Mouse (Mus musculus) cerebellum, adult 8-10 months (tissue): ENCODE measurements around the gene Smad5.

Source experiments
- DNase-seq: peaks from one replicate; pipeline ENCODE4 v3.0.0; 2022

The Smad5 gene

DNA sequence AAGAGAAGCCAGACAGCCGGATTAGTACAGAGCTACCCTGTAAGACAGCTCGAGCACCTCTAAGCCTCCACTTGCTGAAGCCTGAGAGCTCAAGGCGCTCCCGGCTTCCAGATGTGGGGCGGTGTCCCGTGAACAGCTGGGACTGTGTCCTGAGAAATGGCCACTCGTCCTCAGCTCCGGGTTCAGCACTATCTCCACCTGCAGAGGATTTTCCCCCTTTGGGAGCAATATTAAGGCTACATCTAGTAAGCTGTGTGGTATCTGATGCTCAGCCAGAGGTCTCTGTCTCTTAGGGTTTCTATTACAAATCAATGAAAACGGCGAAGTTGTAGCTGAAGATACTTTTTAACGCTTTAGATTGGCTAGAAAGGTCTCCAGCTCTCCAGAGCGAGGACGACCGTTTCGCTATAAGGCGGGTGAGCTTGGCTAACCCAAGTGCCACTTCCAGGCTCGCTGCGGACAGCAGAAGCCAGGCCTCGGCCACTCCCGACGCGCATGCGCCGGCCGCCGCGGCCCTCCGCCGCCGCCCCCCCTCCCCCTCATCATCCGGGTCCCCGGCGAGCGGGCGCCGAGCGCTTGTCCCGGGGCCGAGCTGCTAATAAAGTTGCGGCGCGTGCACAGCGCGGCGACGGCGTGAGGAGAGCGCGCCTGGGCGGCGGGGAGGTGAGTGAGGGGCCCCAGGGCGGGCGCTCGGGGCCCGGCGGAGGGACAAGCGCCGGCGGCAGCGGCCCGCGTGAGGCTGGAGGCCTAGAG is at the start of gene Smad5:
Smad5 (plus strand) TSS at position 542 of the 753 bp plus-strand sequence.
- peak; percentile 87 for DNase-seq

DNA sequence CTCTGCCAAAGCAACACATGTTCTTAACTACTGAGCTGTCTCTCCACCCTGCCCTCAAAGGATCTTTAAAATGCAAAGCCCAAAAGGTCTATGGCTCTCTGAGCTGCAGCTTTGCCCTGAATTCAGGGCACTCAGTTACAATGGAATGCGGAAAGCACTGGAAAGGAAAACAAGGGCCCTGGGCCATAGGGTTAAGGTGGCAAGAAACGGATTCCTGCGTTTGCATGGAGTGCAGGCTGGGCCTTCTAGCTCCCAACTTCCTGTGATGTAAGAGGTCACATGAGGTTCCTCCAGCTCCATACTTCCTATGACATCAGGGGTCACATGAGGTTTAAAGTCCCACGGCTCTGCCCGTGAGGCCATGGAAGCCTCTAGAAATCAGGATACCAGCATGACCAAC is 48.6 kb upstream of the Smad5 start:
- DNase-seq, result no peak

DNA sequence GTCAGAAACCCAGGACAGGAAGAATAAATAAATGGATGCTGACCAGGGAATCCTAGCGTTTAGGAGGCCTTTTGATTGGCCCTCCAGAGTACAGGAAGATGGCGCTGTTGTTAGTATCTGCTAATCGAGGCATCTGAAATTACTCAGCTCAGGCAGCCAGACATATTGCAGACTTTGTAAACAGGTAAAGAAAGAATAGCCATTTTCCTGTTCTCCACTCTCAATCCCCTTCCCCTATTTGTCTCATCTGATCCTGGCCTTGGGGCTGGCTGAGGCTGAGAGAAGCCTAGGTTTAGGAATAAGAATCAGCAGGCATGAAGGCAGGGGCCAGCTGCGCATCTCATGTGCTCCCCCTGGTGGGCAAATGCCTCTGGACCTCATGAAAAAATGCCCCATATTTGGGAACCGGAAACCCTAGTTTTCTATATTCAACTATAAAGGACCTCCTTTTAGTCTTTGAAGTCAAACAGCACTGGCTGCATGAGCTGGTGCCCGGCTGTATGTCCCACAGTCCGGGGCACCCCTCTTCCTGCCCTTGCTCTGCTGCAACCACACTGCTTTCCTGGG is 44.8 kb upstream of the Smad5 start:
- peak; percentile 63 for DNase-seq

DNA sequence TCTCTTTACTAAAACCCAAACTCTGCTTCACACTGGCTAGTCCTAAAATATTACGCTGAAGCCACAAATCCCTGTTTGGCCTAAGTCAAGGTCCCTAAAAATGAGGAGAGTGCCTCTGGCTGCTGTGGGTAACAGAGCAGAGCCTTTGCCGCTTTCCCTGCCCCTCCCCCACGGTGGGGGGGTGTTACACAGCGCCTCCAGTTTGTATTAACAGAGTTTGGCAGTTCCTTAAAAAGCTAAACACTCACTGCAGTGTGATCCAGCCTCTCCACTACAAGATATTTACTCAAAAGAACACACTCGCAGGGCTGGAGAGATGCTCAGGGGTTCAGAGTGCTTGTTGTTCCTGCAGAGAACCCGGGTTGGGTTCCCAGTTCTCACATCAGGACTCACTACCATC is 43.9 kb upstream of the Smad5 start:
- DNase-seq, result no peak

DNA sequence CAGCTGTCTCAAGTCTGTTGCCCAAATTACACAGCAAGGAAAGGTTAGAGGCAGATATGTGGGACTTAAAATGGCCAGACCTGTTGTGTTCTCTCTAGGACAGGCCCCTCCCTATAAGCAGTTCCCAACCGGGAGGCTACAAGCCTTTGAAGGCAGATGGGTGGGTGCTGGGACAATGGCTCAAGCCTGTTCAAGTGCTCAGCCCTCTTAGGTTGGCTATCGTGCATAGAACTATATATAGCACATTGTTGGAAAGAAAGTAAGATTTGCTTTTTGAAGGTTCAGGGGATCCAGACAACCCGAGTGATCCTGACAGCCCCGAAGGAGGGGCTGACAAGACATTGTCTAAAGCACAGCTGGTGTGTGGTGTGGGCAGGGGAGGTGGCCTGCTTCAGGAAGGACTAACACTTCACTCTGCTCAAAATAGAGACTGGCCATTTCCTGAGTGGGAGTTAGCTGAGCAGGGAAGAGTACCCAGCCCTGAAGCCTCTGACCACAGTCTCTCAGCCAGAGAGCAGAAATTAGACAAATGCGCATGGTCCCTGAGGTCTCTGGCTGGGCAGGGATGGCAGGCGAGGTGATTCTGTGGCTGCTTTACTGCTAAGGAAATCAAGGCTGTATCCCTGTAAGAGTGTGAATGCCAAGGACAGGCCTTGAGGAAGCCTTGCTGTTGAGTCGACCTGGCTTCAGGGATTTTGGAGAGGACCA is 40.7 kb upstream of the Smad5 start:
- DNase-seq, result no peak

DNA sequence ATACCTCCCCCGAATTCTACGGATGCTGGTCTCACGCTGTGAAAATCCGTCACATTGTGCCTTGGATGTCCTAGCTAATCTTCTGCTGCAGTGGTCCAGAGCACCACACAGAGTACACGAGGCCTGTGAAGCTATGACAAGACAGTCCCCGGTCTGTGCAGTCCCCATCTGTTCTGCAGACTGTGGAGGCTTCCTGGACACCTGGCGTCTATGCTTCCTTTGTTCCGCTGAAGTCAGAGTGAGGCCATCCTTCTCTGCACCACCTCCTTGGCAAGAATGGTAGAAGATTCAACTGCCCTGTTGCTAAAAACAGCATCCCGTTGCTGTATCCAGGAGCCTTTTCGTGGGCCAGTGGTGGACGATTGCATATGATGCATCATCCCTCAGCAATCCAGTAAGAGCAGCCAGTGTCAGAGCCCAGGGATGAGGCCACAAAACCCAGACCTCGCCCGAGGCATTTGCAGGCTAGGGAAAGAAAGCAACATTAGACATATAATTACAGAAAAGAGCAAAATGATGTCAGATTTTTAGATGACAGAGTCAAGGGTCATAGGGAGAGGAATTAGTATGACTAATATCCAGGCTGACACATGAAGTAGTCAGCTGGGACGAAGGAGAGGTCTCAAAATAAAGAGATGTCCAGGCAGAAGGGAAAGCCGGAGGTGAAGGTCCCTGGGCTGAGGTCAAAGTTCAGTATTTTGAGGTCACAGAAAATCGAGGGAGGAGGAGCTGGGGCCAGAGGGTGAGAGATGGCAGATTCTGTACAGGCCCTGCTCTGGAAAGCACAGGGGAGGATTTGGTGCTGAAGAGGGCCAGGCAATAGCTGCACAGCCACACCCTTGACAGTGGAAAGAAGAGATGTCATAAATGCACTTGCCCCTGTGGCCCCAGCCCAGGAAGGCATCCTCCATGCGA is 38.3 kb upstream of the Smad5 start:
- DNase-seq, result peak; percentile 14

DNA sequence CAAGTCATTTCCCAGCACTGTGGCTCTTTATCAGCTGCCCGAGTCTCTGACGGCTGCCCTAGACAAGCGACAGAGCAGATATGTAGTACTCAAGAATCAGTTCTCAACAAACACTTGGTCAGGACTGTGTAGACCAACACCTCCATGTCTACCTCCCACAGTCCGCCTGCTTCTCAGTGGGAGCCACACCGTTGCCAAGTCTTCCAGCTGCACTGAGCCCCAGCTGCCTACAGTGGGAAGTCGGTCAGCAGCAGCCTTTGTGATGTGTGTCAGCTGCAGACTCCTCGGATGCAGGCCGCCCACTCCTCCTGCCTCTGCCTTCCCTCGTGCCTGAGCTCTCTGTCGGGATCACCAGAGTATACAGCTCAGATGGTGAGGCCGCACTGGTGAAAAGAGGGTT is 31.6 kb upstream of the Smad5 start:
- no peak for DNase-seq

DNA sequence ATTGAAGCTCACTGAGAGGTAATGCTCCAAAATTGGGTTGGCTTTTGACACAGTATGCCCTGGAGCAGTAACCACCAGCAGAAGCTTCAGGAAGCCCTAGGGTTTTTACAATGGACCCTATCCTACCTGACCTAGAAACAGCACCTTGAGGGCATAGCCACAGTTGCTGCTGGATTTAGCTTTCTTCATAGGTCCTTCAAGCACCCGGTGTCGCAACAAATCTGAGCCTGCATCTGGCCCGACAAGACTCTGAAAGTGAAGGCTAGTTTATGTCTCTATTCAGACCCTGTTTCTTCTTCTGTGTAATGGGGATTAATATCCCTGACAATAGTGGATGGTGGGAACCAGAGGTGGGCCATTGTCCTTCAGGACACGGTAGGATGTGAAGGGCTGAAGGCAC is 25.1 kb upstream of the Smad5 start:
- DNase-seq, result no peak

DNA sequence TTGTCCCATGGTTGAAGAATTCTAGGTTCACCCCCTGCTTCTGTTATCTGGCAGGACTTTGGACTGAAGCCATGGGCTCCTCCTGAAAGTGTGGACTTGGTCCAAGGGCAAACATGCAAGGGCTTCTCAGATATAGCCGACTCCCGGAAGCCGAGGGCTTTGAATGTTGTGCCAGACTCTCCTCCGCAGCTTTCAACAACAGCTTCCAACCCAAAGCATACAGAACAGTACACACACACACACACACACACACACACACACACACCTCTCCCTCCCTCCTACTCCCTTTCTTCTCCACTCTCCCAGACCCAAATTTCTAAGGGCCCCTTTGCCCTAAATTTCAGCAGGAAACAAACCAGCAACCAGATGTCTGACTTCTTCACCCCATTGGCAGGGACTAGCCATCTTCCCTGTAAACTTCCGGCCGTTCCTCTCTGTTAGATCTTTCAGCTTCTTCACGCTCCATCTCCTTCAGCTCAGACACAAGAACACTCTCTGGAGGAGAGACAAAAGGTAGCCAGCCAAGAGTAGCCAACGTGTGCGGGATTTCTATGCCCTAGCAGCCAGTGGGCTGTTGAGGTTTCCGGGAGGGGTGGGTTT is 24.5 kb upstream of the Smad5 start:
- no peak for DNase-seq

DNA sequence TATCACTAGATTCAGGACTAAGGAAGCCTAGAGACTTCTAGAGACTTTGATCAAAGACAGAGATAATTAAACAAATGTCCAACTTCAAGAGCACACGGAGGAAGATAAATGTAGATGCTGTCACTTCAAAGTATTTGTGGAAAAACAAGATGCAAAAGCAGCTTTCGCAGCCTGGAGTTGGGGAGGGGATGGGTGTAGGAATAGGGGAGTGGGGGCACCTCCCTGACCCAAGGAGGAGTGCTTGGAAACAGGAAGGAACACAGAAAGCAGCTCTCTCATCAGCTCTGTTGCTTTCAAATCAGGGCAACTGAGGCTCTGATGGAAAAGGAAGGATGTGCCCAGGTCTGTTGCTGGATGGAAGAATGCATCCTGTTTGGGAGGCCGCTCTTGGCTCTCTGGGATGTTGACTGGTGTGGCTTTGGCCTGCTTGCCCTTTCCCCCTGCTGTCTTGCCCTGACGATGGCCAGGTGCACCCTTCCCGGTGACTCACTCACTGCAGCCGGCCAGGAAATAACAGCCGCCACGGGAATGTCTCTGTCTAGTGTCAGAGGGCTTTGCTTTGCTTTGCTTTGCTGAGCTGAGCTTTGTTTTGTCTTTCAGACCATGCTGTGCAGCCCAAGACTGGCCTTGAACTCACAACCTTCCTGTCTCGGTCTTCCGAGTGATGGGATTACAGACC is 23.8 kb upstream of the Smad5 start:
- no peak for DNase-seq

DNA sequence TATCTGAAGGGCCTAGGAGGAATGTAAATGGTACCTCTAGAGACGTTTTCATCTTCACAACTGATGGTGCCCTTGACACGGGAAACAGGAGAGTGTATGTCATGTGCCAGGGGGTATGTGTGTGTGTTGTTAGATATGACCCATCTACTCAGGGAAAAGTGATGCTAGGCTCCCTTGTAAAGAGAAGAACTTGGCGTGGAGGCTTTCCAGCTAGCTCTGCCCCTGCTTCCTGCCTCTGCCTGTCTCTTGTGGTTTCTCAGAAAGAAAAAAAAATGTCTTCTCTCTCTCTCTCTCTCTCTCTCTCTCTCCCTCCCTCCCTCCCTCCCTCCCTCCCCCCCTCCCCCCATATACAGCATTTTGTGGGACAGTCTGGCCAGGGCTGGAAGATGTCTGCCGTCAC is 20.9 kb upstream of the Smad5 start:
- no peak for DNase-seq

DNA sequence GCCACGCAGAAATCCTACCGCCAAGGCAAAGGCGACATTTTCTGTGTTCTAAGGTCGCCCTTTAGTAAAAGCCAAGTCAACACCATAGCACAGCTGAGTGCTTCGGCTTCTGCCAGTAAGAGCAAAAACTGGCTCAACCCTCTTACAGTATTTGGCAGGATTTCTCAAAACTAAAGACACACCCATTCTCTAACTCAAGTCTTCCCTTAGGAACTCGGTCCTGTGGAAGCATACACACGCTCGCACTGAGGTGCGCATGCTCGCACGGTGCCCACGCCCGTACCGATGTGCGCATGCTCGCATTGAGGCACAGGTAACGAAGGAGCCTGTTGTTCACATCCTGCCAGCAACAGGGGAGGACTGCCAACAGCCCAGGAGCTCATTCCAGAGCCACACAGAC is 20.5 kb upstream of the Smad5 start:
- peak; percentile 92 for DNase-seq

DNA sequence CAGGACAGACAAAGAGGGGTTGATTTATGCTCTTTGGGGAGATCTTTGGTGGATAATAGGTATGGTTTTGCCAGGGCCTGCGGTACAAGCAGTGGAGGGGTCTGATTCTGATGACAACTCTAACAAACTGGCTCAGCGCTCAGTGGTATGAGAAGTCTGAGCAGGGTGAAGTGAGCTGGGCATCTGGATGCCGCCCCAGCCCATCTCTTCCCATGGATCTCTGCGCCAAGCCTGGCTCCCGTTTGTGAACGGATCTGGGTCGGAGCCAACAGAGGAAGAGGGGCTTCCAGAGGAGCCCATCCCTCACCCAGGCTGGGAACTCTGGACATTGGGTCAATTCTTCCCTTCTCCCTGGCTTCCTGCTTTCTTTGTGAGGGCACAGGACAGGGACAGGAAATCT is 19.5 kb upstream of the Smad5 start:
- DNase-seq, result no peak

DNA sequence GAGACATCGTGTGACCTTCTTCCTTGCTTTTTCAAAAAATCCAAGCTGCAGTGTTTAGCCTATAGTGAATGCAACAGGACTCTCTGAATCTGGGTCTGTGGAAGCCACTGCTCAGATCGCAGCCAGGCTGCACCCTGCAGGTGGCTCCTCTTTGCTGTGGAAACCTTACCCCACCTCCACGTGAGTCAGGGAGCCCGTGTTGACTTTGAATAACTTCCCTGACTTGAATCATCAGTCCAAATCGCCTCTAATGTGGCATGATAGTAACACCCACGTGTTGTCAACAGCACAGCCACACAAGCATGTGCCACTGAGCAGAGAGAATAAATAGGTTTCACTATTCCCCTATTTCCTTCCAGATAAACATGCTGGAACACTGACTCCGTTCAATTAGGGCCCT is 10.8 kb upstream of the Smad5 start:
- no peak for DNase-seq

DNA sequence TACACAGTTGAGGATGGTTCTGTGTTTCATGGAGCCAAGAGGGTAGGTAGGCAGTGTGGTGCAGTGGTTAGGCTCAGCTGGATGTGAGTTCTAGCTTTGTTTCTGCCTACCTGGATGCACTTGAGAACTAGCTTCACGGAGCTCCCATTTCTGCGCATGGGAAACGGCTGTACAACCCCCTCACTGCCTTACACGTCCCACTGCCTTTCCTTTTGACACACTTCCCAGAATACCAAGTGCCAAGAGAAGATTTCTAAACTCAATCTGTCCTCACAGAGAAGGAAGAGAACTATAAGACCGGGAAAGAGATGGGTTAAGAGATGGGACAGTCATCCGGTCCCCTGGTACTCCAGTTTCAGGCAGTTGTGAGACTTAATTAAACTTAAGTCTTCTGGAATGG is 10.2 kb upstream of the Smad5 start:
- no peak for DNase-seq

DNA sequence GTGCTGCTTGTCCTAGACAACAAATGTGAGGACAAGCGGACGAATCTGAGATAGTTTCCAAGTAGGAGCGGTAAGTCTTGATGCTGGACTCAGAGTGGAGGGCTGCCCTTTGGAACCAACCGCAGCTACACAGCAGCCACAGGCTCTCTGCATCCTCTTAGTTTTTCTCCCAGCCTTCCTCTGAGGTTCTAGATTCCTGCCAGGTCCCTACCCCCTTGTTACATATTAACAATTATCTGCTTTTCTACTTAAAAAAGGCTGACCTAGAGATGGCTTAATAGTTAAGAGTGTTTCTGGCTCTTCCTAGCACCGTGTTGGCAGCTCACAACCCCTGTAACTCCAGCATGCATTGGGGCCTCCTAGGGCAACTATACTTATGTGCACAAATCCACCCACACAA is 7.1 kb upstream of the Smad5 start:
- no peak for DNase-seq

DNA sequence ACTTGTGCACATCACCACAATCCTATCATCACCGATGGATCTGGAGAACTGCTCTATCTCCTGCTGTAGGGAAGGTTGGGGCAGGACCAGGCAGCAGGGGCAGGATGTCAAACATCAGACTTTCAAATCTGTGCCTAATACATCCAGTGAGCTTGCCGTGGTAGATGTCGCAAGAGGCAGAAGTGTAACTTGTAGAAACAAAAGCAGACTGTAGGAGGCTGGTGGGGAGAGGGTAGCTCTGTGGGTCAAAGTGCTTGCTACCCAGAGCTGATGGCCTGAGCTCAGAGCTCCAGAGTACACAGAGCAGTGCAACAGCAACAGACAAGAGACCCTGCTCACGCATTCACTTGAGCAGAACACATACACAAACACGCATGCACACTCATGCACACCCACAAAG is 6.1 kb upstream of the Smad5 start:
- no peak for DNase-seq

DNA sequence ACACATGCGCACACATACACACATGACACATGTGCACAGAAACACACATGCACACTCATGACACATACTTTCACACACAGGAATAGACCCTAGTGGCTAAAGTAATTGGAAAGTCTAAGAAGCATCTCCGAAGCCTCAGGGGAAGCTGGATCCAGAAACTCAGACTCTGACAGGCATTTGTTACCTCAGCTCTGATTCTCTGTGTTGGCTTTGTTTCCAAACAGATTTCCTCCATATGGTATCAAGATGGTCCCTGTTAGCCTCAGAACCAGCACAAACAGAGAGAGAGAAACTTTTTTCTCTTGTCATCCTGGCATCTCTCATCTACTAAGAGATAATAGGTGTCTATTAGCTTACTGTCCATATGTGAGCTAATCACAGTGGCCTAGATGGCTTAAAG is 5.6 kb upstream of the Smad5 start:
- no peak for DNase-seq

DNA sequence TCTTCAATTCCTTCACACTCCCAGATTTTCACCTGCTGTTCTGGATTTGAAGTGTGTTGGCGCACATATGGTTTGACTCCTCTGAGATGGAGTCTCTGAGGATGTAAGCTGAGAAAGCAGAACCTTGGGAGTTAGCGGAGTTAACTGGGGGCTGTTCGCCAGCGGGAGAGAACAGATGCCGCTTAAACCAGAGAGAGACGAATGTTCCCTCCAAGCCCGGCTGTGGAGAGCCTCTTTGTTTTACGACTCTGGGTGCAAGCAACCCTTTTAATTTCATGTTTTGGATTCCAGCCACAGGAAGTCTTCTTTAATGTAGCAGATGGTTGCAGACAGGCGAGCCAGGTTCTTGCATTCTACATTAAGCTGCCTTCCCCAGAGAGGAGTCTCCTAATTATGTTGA is 4.4 kb upstream of the Smad5 start:
- DNase-seq, result peak; percentile 56

DNA sequence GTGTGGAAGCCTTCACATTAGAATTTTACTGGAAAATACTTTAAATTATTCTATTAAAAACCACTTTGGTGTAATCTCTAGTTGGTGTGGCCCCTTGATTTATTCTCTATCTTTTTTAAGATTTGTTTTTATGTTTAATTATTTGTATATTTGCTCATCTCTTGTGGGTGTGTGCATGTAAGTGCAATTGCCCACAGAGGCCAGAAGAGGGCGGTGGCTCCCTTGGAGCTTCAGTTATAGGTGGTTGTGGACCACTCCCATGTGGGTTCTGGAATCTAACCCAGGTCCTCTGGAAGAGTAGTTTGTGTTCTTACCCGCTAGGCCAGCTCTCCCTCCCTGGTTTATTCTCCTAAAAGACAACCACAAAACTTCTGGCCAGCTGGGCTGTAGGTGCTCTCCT is 3.4 kb upstream of the Smad5 start:
- DNase-seq, result no peak

DNA sequence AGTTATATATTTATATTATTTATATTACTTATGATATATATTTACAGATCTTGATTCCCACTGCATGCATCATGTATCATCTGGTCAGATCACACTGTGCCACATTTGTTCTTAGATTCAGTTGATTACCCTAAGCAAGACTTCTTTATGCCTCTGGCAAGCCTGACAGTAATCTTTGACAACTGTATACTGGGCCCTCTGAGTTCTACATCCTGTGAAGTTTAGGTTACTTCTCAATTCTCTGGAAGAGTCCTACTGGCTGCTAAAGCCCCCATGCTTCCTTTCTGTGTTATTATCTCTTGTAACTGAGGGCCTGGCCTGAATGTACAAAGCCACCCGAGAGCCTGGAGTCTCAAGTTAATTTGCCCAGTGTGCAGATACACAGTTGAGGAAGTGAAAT is 1.8 kb upstream of the Smad5 start:
- DNase-seq, result no peak

DNA sequence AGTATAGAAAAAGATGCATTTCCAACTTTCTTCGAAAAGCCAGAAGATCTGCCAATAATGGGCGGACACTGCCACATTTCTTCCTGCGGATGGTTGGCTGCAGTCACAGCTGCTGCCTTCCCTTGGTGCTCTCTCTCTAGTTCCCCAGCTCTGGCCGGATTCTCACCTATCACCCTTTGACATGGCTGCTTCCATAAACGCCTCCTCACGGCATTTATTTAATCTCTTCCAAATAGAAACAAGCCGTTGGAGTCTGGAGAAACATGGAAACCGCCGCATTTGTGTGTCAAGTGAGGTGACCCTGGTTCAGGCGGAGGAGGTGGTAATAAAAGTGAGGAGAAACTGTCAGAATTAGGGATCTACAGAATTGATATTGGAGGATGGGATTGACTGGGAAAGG is 886 bp upstream of the Smad5 start:
- no peak for DNase-seq
